In the genomic region with DNA sequence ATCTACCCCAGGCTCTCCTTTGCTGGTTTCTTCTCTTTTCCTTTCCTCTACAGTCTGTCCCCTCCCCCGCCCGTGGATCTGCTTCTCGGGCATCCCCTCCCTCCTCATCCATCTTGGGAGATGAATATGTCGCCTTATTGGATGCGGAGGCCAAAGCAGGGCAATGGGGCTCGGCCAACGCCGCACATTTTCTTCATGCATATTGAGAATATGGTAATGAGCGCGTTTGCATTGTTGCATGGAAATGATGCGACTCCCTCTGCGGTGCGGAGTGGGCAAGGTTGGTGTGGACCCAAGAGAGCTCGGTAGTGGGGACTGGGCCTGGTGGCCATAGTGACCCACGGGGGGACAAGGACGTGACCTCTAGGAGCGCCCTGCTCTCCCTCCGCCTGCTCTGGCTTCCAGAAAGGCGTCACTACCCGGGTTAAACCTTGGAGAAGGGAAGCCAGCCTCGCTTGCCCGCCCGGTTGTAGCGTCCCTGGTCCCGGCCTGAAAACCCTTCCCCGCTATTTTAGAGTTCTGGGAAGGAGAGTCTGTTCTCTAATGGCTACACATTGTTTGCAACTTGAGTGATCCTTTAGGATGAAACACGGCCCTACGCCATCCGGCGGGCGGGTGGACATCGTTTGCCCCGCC, we compare ENCODE assay signal across 8 mouse cellular contexts. TPM values are rescaled to one million over a fixed set of nuclear protein-coding genes. Genes with fewer than 3 reads are reported as not detected.
DNase-seq lines count a peak whose midpoint lies in the region; ATAC-seq and TF ChIP-seq lines count a peak whose summit lies in the region.

No protein-coding gene starts in this region.

- no peaks in the 10 kb centered on the region for H3K9me3 ChIP-seq in kidney, embryonic 14.5 days (ENCODE audit: control insufficient read depth, low read length)
- H3K9me3 ChIP-seq in hindbrain, embryonic 10.5 days, result no peaks in the 10 kb centered on the region
- no peaks in the 10 kb centered on the region for H3K9me3 ChIP-seq in lung, embryonic 14.5 days (ENCODE audit: low read depth, low read length)
- H3K9me3 ChIP-seq in neural tube, embryonic 15.5 days (replicated peaks), result no peaks in the 10 kb centered on the region

- intact Hi-C loops in left cerebral cortex, postnatal 14 days (cut with DNase I), result no loop called here

- no peak for ATAC-seq in kidney, embryonic 14.5 days (ENCODE audit: low FRiP score, low TSS enrichment)
- no peak for ATAC-seq in lung, embryonic 14.5 days (ENCODE audit: insufficient read depth)
- ATAC-seq in neural tube, embryonic 15.5 days (ENCODE audit: low FRiP score), result no peak
- ATAC-seq in cerebellum, adult (ENCODE audit: insufficient number of reproducible peaks, low FRiP score, low TSS enrichment), result no peak
- no peak for ATAC-seq in frontal cortex, adult (ENCODE audit: low TSS enrichment)

- TF ChIP-seq CTCF in lung, embryonic 14.5 days (IDR thresholded peaks at IDR 0.05; ENCODE audit: low read depth), result no peak

- DNase-seq in kidney, adult 8-10 months, result no peak
- peak; percentile 77 for DNase-seq in hindbrain, embryonic 10.5 days (ENCODE audit: low spot score)
- DNase-seq in lung, embryonic 14.5 days, result peak; percentile 30
- DNase-seq in left cerebral cortex, postnatal 14 days (ENCODE audit: low spot score in 2 of 2), result no peak

- no peaks in the 10 kb centered on the region for H3K36me3 ChIP-seq in kidney, embryonic 14.5 days (ENCODE audit: control insufficient read depth, insufficient read depth, low read length)
- no peaks in the 10 kb centered on the region for H3K36me3 ChIP-seq in hindbrain, embryonic 10.5 days
- H3K36me3 ChIP-seq in lung, embryonic 14.5 days (ENCODE audit: insufficient read depth), result no peaks in the 10 kb centered on the region
- no peaks in the 10 kb centered on the region for H3K36me3 ChIP-seq in neural tube, embryonic 15.5 days

- WGBS in kidney, embryonic 14.5 days, result 1% methylated on average over 33 of the region's 33 CpGs
- WGBS in hindbrain, embryonic 10.5 days, result under 1% methylated on average over 33 of the region's 33 CpGs
- WGBS in lung, embryonic 14.5 days, result 3% methylated on average over 33 of the region's 33 CpGs
- 4% methylated on average over 33 of the region's 33 CpGs for WGBS in neural tube, embryonic 15.5 days

- peak overlapping the region; percentile 45 for H3K4me2 ChIP-seq in kidney, embryonic 14.5 days (replicated peaks; ENCODE audit: low read depth, low read length)
- H3K4me2 ChIP-seq in lung, embryonic 14.5 days, result peak overlapping the region; percentile 85
- peak overlapping the region; percentile 48 for H3K4me2 ChIP-seq in neural tube, embryonic 15.5 days

- peaks cover 24% of the 10 kb centered on the region for H3K4me1 ChIP-seq in kidney, embryonic 14.5 days (ENCODE audit: control insufficient read depth, insufficient read depth, low read length)
- peaks cover 67% of the 10 kb centered on the region for H3K4me1 ChIP-seq in hindbrain, embryonic 10.5 days (replicated peaks)
- no peaks in the 10 kb centered on the region for H3K4me1 ChIP-seq in lung, embryonic 14.5 days (ENCODE audit: insufficient read depth)
- peaks cover 37% of the 10 kb centered on the region for H3K4me1 ChIP-seq in neural tube, embryonic 15.5 days

- H3K4me3 ChIP-seq in kidney, embryonic 14.5 days (ENCODE audit: low read length), result peak overlapping the region; percentile 28
- H3K4me3 ChIP-seq in hindbrain, embryonic 10.5 days, result peak overlapping the region; percentile 92
- H3K4me3 ChIP-seq in lung, embryonic 14.5 days (ENCODE audit: low read depth, low read length), result peak overlapping the region; percentile 41
- 0 out of 2 replicates have a peak overlapping the region, but pooled peaks have one; percentile 5 for H3K4me3 ChIP-seq in neural tube, embryonic 15.5 days (replicated peaks)

- no peak overlapping the region for H3K27ac ChIP-seq in kidney, embryonic 14.5 days (ENCODE audit: low read depth, low read length)
- peak overlapping the region; percentile 98 for H3K27ac ChIP-seq in hindbrain, embryonic 10.5 days
- peak overlapping the region; percentile 84 for H3K27ac ChIP-seq in lung, embryonic 14.5 days (ENCODE audit: low read depth)
- no peak overlapping the region for H3K27ac ChIP-seq in neural tube, embryonic 15.5 days (replicated peaks)

- peaks cover 74% of the 10 kb centered on the region for H3K27me3 ChIP-seq in kidney, embryonic 14.5 days (ENCODE audit: control insufficient read depth, insufficient read depth, low read length)
- peaks cover 74% of the 10 kb centered on the region for H3K27me3 ChIP-seq in hindbrain, embryonic 10.5 days (ENCODE audit: insufficient read depth, poor library complexity, severe bottlenecking)
- peaks cover 79% of the 10 kb centered on the region for H3K27me3 ChIP-seq in lung, embryonic 14.5 days (ENCODE audit: insufficient read depth, low read length)
- peaks cover 80% of the 10 kb centered on the region for H3K27me3 ChIP-seq in neural tube, embryonic 15.5 days (replicated peaks)

- 0 out of 2 replicates have a peak overlapping the region, but pooled peaks have one; percentile 34 for H3K9ac ChIP-seq in kidney, embryonic 14.5 days (ENCODE audit: low read depth, low read length)
- peak overlapping the region; percentile 89 for H3K9ac ChIP-seq in lung, embryonic 14.5 days
- H3K9ac ChIP-seq in neural tube, embryonic 15.5 days (replicated peaks), result no peak overlapping the region

RNA-seq across cellular contexts. Expression of a gene that starts 4.3 kb away (rescaled TPM):
- polyA plus RNA-seq in kidney, embryonic 14.5 days (2014; fragmentation: Nextera tagmentation; extraction: Ambion mirVana), result 11.8 and 13.7 TPM in 2 replicates
- 38.1 and 45.2 TPM in 2 replicates for polyA plus RNA-seq in hindbrain, embryonic 10.5 days (2016; fragmentation: Nextera tagmentation; extraction: Ambion mirVana)
- polyA plus RNA-seq in lung, embryonic 14.5 days (2014; fragmentation: Nextera tagmentation; extraction: Ambion mirVana), result 25.5 and 29.9 TPM in 2 replicates
- polyA plus RNA-seq in neural tube, embryonic 15.5 days (2015; fragmentation: Nextera tagmentation; extraction: Ambion mirVana), result 4.0 and 6.3 TPM in 2 replicates
- under 1 TPM in 1 of 2 experiments, not detected in 1; 0.22 TPM for total RNA-seq in left cerebral cortex, postnatal 14 days (2021)

Comparison
In these comparisons a context has a peak if more than half of its experiments do, and no peak if none do; other contexts are left out.
1. H3K27ac ChIP-seq: peak in hindbrain, embryonic 10.5 days (single experiment) and lung, embryonic 14.5 days (single experiment); none in kidney, embryonic 14.5 days (single experiment) and neural tube, embryonic 15.5 days (single experiment).
2. H3K4me3 ChIP-seq: peak in every context shown above with its lines; median percentile 92 in hindbrain, embryonic 10.5 days; 41 in lung, embryonic 14.5 days; 28 in kidney, embryonic 14.5 days; 5 in neural tube, embryonic 15.5 days.
3. DNase-seq: peak in hindbrain, embryonic 10.5 days (single experiment) and lung, embryonic 14.5 days (single experiment); none in kidney, adult 8-10 months (0 of 2) and left cerebral cortex, postnatal 14 days (0 of 2).
4. Peak in every context shown above with its lines, with median percentiles within 50 percentile points of each other: H3K4me2 ChIP-seq.